Mouse (Mus musculus) E14TG2a.4 (cell line): ENCODE data around the gene Samd10.

Source experiments
- CTCF ChIP-seq: conservative IDR thresholded peaks from 2 replicates; pipeline ENCODE4 v1.5.1; 2014; ENCODE audit warnings: low read length
- POU5F1 ChIP-seq: IDR thresholded peaks from 2 replicates; pipeline ENCODE4 v1.6.1; 2014; ENCODE audit warnings: low read length, borderline replicate concordance

DNA sequence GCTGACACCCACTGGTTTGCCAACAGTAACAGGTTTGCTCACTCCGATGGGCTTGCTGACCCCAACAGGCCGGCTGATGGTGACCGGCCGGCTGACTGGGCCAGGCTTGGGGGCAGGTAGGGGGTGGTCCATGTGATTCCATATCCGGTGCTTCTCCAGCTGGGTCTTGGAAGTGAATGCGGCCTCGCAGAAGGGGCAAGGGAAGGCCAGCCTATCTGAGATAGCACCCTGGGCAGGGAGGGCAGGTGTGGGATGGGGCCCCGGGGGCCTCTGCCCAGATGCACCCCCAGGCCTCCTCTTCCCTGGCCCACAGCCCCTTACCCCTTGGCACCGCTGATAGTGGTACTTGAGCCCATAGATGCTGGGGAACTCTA is 9.3 kb downstream of the Samd10 start:
- no peak for TF ChIP-seq CTCF
- no peak for TF ChIP-seq POU5F1
